Mouse (Mus musculus): ENCODE results near the gene Ksr1.

DNA sequence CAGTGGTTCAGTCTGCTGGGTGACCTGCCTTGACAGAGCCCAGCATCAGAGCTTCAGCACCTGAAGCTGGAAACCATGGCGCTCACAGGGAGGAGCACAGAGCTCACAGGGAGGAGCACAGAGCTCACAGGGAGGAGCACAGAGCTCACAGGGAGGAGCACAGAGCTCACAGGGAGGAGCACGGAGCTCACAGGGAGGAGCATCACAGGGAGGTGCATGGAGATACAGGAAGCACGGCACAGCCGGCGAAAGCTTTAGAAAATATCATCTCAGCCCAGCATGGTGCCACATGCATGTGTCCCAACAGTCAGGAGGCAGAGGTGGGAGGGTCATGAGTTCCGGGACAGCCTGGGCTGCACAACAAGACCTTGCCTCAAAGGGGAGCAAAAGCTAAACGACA lies 48.5 kb downstream of the Ksr1 start:
- TF ChIP-seq POLR2A (IDR thresholded peaks at IDR 0.05; ENCODE audit: extremely low read depth, insufficient read depth, low read length) (no peak), CTCF (IDR thresholded peaks at IDR 0.05; ENCODE audit: low read depth, low read length) (no peak)

Measured in liver, adult 2 months (tissue).